Mouse (Mus musculus): ENCODE data around the gene Rab3b. TPM values are rescaled to one million over a fixed set of nuclear protein-coding genes. Genes with fewer than 3 reads are reported as not detected.
"Not testable (repeated sequence)": the region's sequence is repeated elsewhere in the genome, so short reads cannot be mapped to it uniquely, and the experiment has no call there.

The Rab3b gene
- total RNA-seq, 2 experiments from 2014 or later: 0.98 to 1.0 TPM

GRCm38 (mm10) chr4:108887456-108887855 is 8.6 kb downstream of the Rab3b start:
- no peak for DNase-seq (ENCODE audit: low spot score in 2 of 2)

DNA sequence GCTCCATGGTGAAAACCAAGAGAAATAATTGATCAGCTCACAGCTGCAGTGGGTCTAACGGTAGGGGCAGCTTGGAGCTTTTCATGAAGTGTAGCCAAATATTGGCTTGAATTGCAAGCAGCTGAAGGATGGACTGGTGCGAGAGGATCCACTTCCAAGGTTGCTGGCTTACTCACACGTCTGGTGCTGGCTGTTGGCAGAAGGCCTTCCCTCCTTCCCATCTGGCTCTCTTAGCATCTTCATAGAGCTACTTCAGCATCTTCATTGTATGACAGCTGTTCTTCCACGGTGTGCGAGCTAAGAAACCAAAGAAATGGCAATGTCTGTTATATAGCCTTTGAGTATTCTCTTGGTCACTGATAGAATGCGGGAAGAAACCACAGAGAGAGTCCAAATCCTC is 12.0 kb downstream of the Rab3b start:
- DNase-seq (ENCODE audit: low spot score in 2 of 2): no peak

GRCm38 (mm10) chr4:108900421-108900820 is 21.6 kb downstream of the Rab3b start:
- DNase-seq (ENCODE audit: low spot score in 2 of 2): no peak

DNA sequence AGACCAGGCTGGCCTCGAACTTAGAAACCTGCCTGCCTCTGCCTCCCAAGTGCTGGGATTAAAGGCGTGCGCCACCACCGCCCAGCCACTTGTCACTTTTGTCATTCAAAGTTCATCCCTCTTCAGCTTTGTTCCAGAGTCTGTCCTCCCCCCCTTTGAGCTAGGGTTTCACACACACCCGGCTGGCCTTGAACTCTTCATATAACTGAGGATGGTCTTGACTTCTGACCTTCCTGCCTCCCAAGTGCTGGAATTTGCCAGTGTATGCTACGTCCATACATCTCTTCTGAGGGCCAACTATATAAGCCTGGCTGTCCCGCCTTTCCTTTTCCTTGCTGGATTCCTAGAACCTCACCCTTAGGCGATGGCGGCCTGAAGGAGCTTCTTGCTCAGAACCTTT is 24.0 kb downstream of the Rab3b start:
- no peak for DNase-seq (ENCODE audit: low spot score in 2 of 2)

DNA sequence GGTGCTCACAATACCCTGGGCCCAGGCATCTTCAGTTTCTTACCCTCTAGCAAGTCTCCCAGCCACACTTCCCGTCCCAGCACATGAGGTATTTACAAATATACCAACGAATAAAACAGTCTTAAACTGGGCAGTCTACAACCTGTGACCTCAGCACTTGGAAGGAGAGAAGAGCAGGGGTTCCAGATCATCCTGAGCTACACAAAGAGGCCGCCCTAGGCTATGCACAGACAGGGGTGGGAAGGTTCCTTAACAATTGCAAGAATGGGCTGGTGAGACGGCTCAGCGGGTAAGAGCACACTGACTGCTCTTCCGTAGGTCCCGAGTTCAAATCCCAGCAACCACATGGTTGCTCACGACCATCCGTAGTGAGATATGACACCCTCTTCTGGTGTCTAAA is 24.5 kb downstream of the Rab3b start:
- no peak for DNase-seq (ENCODE audit: low spot score in 2 of 2)

DNA sequence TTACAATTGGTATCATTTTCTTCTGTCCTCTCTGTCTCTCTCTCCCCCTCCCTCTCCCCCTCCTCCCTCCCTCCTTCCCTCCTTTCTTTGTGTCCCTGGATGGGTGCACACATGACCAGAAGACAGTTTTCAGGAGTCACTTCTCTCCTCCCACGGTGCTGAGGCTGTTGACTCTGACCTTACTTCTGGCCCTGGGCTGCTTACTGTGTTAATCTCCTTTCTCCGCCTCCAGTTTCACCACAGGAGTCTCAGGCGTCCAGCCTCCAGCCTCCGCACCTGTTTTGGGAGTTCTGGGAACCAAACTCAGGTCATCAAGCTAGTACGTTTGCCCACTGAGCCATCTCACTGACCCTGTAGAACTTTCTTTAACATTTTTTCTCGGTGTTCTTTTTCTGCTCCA is 25.2 kb downstream of the Rab3b start:
- no peak for DNase-seq (ENCODE audit: low spot score in 2 of 2)

DNA sequence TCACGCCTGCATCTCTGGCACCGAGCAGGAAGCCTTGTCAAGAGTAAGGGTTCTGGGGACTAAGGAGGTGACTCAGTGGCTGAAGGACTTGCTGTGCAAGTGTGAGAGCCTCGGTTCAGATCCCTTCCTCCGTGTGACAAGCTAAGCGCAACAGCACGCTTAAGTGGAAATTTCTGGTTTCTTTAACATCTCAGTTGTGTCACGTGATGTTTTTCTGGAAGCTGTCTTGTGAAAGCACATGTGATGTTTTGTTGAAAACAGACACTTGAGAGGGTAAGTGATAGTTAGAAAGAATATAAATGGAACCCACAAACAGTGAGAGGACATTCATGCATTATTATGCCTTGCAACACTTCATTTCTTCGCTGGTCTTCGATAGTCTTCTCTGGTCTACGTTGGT is 25.9 kb downstream of the Rab3b start:
- DNase-seq (ENCODE audit: low spot score in 2 of 2): no peak

GRCm38 (mm10) chr4:108905859-108906258 is 27.0 kb downstream of the Rab3b start:
- DNase-seq (ENCODE audit: low spot score in 2 of 2): no peak

GRCm38 (mm10) chr4:108907475-108907874 is 28.6 kb downstream of the Rab3b start:
- DNase-seq (ENCODE audit: low spot score in 2 of 2): no peak

GRCm38 (mm10) chr4:108909872-108910425 is 31.1 kb downstream of the Rab3b start:
- no peak for DNase-seq (ENCODE audit: low spot score in 2 of 2)

DNA sequence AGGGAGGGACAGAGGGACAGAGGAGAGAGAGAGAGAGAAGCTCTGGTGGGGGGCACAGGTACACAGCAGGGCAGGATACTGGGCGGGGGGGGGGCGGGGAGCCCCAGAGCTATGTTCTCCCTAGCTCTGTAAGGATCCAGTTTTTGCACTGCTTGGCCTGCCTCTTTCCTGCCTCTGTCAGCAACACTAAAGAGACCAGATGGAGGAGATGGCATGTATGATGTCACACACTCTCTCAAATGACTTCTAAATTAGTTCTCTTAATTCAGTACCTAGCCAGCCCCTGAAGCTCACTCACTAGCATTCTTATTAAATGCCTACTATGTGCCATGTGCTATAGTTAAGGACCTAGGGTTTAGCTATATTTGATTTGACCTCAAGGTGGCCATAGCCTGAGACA is 33.0 kb downstream of the Rab3b start:
- no peak for DNase-seq (ENCODE audit: low spot score in 2 of 2)

DNA sequence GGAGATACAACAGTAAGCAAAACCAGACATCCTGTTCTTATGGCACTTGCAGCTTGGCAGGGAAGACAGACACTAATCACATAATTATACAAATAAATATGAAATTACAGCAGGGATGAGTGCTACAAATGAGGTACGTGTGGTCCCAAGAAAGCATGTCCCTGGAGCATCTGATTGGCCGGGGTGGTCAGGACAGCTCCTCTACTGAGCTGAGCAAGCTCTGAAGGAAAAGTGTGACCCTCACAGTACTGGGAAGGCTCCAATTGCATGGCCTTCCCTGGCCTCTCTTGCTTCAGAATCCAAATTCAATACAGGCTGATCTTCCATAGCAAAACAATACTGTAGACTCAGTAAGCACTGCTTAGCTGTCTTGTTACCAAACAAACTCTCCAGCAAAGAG is 34.3 kb downstream of the Rab3b start:
- DNase-seq (ENCODE audit: low spot score in 2 of 2): no peak

GRCm38 (mm10) chr4:108914391-108914790 is 35.5 kb downstream of the Rab3b start:
- no peak for DNase-seq (ENCODE audit: low spot score in 2 of 2)

GRCm38 (mm10) chr4:108915101-108915500 is 36.2 kb downstream of the Rab3b start:
- no peak for DNase-seq (ENCODE audit: low spot score in 2 of 2)

- no peak for DNase-seq (ENCODE audit: low spot score in 2 of 2)
Observed at GRCm38 (mm10) chr4:108917654-108918053, 38.8 kb downstream of the Rab3b start.

DNA sequence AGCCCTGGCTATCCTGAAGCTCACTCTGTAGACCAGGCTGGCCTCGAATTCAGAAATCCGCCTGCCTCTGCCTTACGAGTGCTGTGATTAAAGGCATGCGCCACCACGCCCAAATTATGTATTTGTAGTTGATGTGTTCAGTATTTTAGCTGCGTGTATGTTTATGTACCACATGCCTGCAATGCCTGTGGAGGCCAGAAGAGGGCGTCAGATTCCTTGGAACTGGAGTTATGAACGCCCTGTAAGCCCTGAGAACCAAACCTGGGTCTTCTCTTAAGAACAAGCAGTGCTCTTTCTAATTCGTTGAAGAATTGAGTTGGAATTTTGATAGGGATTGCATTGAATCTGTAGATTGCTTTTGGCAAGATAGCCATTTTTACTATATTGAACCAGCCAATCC is 49.1 kb downstream of the Rab3b start:
- not testable (repeated sequence) for DNase-seq (ENCODE audit: low spot score in 2 of 2)

DNA sequence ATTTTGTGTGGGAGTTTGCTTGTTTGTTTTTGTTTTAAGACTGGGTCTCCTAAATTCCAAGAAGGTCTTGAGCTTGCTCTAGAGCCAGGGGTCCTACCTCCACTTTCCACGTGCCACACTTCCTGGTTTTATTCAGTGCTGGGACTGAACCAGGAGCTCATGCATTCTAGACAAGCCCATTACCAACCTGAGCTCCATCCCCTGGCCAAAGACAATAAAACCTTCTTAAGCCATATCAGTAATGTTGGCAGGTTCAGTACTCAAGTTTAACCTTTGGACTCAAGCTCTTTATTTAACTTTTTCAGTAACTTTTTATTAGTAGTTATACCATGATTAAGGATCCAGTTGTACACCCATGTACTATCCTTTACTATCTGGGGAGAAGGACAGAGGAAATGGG is 54.3 kb downstream of the Rab3b start:
- DNase-seq (ENCODE audit: low spot score in 2 of 2): no peak

- DNase-seq (ENCODE audit: low spot score in 2 of 2): no peak
Observed at GRCm38 (mm10) chr4:108934856-108935255, 56.0 kb downstream of the Rab3b start.

DNA sequence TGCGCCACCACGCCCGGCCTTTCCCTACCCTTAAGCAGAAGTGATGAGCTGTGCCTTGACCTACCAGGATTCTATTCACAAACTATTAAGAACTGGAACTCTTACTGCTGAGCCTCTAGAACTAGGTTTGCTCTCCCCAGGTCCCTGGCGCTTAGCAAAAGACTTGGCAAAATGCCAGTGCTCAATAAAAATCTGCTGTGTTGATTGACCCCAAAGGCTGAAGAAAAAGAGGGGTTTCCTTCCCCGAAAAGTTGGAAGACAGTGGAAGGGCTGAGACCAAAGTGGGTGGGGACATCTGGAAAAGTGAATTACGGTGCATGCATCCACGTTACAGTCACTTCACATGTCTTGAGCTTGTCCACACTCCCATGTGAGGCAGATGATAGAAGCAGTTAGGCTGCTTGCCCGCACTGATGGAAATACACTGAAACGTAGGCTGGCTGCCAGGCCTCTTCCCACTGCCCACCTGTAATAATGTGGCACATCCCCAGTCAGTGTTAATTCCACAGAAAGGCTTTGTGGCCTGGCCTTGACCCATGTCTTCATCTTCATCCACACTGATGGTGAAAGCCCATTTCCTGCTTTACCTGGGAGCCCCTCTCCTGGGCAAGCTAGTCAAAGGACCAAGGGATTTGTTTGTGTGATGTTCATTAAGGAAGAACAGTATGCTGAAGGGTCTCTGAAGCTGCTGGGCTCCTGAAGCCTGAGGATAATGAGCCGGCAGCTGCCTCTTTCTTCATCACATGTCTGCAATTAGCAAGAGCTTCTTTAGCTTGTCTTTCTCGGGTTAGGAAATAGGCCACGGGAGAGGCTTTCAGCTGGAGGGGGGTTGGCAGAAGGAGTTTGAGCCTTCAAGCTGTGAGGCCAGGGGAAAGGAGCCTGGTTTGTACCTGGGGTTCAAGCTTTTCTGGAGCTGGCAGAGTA is 59.2 kb downstream of the Rab3b start:
- DNase-seq (ENCODE audit: low spot score in 2 of 2): no peak

GRCm38 (mm10) chr4:108940681-108941473 is 62.0 kb downstream of the Rab3b start:
- no peak for DNase-seq (ENCODE audit: low spot score in 2 of 2)

GRCm38 (mm10) chr4:108942171-108942570 is 63.3 kb downstream of the Rab3b start:
- no peak for DNase-seq (ENCODE audit: low spot score in 2 of 2)

All from gastrocnemius, postnatal 4 days (tissue).